ENCODE assay signal across 8 mouse cellular contexts in genomic region chr13:46735808-46736478, GRCm38 (mm10). TPM values are rescaled to one million over a fixed set of nuclear protein-coding genes. Genes with fewer than 3 reads are reported as not detected.
DNase-seq lines count a peak whose midpoint lies in the region; ATAC-seq lines count a peak whose summit lies in the region.

No protein-coding gene starts in this region.

- no peak overlapping the region for H3K27ac ChIP-seq in forebrain, embryonic 12.5 days

- WGBS in forebrain, embryonic 12.5 days: 1% methylated on average over 20 of the region's 20 CpGs

- peak overlapping the region; percentile 54 for H3K9ac ChIP-seq in forebrain, embryonic 12.5 days

- H3K4me1 ChIP-seq in forebrain, embryonic 12.5 days: peaks cover 15% of the 10 kb centered on the region

- peak; percentile 73 for DNase-seq in ES-CJ7 (ENCODE audit: low read depth, low spot score)
- peak; percentile 31 for DNase-seq in adrenal gland, postnatal 25 days
- DNase-seq in heart, postnatal 14 days: peak; percentile 50 to 63
- DNase-seq in kidney, postnatal 36 days: peak; percentile 67 to 68
- DNase-seq in lung, postnatal 36 days: peak; percentile 81
- DNase-seq in ovary, postnatal 36 days (ENCODE audit: low spot score): peak; percentile 58
- DNase-seq in thymus, postnatal 4 days: peak; percentile 83

- peak overlapping the region; percentile 73 for H3K4me2 ChIP-seq in forebrain, embryonic 12.5 days

- peak overlapping the region; percentile 42 for H3K4me3 ChIP-seq in forebrain, embryonic 12.5 days (replicated peaks)

- peaks cover 15% of the 10 kb centered on the region for H3K27me3 ChIP-seq in forebrain, embryonic 12.5 days

- intact Hi-C loops in heart, postnatal 14 days (cut with DNase I): no loop called here

- no peak for ATAC-seq in forebrain, embryonic 12.5 days (ENCODE audit: low FRiP score)

- H3K36me3 ChIP-seq in forebrain, embryonic 12.5 days (replicated peaks): no peaks in the 10 kb centered on the region

- no peaks in the 10 kb centered on the region for H3K9me3 ChIP-seq in forebrain, embryonic 12.5 days

RNA-seq across cellular contexts. Expression of gene Nup153, which starts 8.2 kb away (rescaled TPM):
- 65.3 and 70.3 TPM in 2 replicates for total RNA-seq in adrenal gland, postnatal 25 days (2021)
- 43.7 and 48.6 TPM in 2 replicates for polyA plus RNA-seq in forebrain, embryonic 12.5 days (2016; fragmentation: Nextera tagmentation; extraction: Ambion mirVana)
- total RNA-seq in heart, postnatal 14 days (2021): 10 to 100 TPM; 36.9 to 37.9 TPM

Comparison
In these comparisons a context has a peak if more than half of its experiments do, and no peak if none do; other contexts are left out.
1. DNase-seq: peak in every context shown above with its lines; median percentile 83 in thymus, postnatal 4 days; 81 in lung, postnatal 36 days; 73 in ES-CJ7; 68 in kidney, postnatal 36 days; 58 in ovary, postnatal 36 days; 56 in heart, postnatal 14 days; 31 in adrenal gland, postnatal 25 days.